Mouse (Mus musculus): ENCODE data around the gene Reck. TPM values are rescaled to one million over a fixed set of nuclear protein-coding genes. Genes with fewer than 3 reads are reported as not detected.

Gene Reck
- total RNA-seq, 2 experiments from 2014 or later = 6.0 to 6.2 TPM

- DNase-seq (ENCODE audit: low spot score in 2 of 2) = no peak
These were observed 90.7 kb downstream of the Reck start for GRCm38 (mm10) chr4:43965856-43966535.

- peak in 1 of 2 experiments; percentile 27 for DNase-seq (ENCODE audit: low spot score in 2 of 2)
These were observed 93.3 kb downstream of the Reck start for GRCm38 (mm10) chr4:43968650-43969049.

GRCm38 (mm10) chr4:43969373-43969772, 94.0 kb downstream of the Reck start:
- DNase-seq (ENCODE audit: low spot score in 2 of 2) = no peak

- DNase-seq (ENCODE audit: low spot score in 2 of 2) = no peak
These were observed 95.3 kb downstream of the Reck start for GRCm38 (mm10) chr4:43970393-43971330.

- DNase-seq (ENCODE audit: low spot score in 2 of 2) = no peak
These were observed 96.3 kb downstream of the Reck start for GRCm38 (mm10) chr4:43971541-43972136.

- DNase-seq (ENCODE audit: low spot score in 2 of 2) = no peak
These were observed 96.8 kb downstream of the Reck start for GRCm38 (mm10) chr4:43972137-43972591.

- DNase-seq (ENCODE audit: low spot score in 2 of 2) = peak in 1 of 2 experiments; percentile 50
These were observed 98.2 kb downstream of the Reck start for GRCm38 (mm10) chr4:43973526-43973981.

GRCm38 (mm10) chr4:43974914-43975616, 99.7 kb downstream of the Reck start:
- no peak for DNase-seq (ENCODE audit: low spot score in 2 of 2)

GRCm38 (mm10) chr4:43976223-43976740, 101.0 kb downstream of the Reck start:
- DNase-seq (ENCODE audit: low spot score in 2 of 2) = no peak

GRCm38 (mm10) chr4:43978521-43979443, 103.5 kb downstream of the Reck start:
- no peak for DNase-seq (ENCODE audit: low spot score in 2 of 2)

GRCm38 (mm10) chr4:43979746-43980145, 104.4 kb downstream of the Reck start:
- peak; percentile 85 to 93 for DNase-seq (ENCODE audit: low spot score in 2 of 2)

GRCm38 (mm10) chr4:43980236-43980635, 104.9 kb downstream of the Reck start:
- DNase-seq (ENCODE audit: low spot score in 2 of 2) = no peak

- no peak for DNase-seq (ENCODE audit: low spot score in 2 of 2)
These were observed 105.5 kb downstream of the Reck start for GRCm38 (mm10) chr4:43980846-43981245.

- no peak for DNase-seq (ENCODE audit: low spot score in 2 of 2)
These were observed 105.9 kb downstream of the Reck start for GRCm38 (mm10) chr4:43981251-43981650.

- DNase-seq (ENCODE audit: low spot score in 2 of 2) = peak; percentile 83 to 96
These were observed 106.9 kb downstream of the Reck start for GRCm38 (mm10) chr4:43982053-43982732.

- DNase-seq (ENCODE audit: low spot score in 2 of 2) = no peak
These were observed 107.9 kb downstream of the Reck start, which contains the start of gene Ccin for GRCm38 (mm10) chr4:43983181-43983580. Gene Ccin, plus strand, starts transcription at chr4:43983483.

GRCm38 (mm10) chr4:43983756-43984155, 108.4 kb downstream of the Reck start:
- no peak for DNase-seq (ENCODE audit: low spot score in 2 of 2)

GRCm38 (mm10) chr4:43984326-43984725, 109.0 kb downstream of the Reck start:
- DNase-seq (ENCODE audit: low spot score in 2 of 2) = no peak

- DNase-seq (ENCODE audit: low spot score in 2 of 2) = no peak
These were observed 113.6 kb downstream of the Reck start for GRCm38 (mm10) chr4:43988976-43989375.
